ENCODE assay signal across 19 mouse cellular contexts in the genomic region with DNA sequence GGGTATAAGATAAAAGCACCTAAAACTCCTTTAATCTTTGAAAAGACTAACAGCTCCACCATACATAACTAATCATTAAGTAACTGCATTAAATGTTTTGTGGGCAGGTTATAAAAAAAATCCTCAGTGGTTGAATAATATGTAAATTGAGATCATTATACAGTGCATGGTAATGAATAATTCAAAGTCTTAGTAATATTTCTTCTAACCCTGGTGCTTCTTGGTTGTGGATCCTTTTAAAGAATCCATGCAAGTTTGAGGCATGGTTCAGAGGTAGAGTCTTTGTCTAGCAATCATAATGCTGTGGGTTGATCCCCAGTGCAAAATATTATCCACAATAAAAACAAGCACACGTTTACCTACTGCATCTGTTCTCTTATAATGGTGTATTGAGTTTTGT.
DNase-seq lines count a peak whose midpoint lies in the region; ATAC-seq and TF ChIP-seq lines count a peak whose summit lies in the region.
"Had no signal": no experiment of that assay in that cellular context is flagged by ENCODE, and none has a peak within 500 bp of the region (broad histone marks: within the 10 kb centered on the region; RNA-seq: fewer than 3 reads in every experiment).

No protein-coding gene starts in this region.

- H3K4me2 ChIP-seq in midbrain, embryonic 14.5 days (ENCODE audit: low read length): no peak overlapping the region
- no peak overlapping the region for H3K4me2 ChIP-seq in midbrain, embryonic 13.5 days (replicated peaks)
- no peak overlapping the region for H3K4me2 ChIP-seq in midbrain, embryonic 16.5 days (ENCODE audit: low read length)
- no peak overlapping the region for H3K4me2 ChIP-seq in midbrain, postnatal 0 days (ENCODE audit: low read depth, low read length, poor library complexity, severe bottlenecking)

- no peak for TF ChIP-seq CTCF in midbrain, postnatal 0 days (IDR thresholded peaks at IDR 0.05)

- 80% methylated on average over 1 of the region's 1 CpGs for WGBS in midbrain, embryonic 14.5 days
- 76% methylated on average over 1 of the region's 1 CpGs for WGBS in midbrain, embryonic 13.5 days
- 60% methylated on average over 1 of the region's 1 CpGs for WGBS in midbrain, embryonic 16.5 days
- 83% methylated on average over 1 of the region's 1 CpGs for WGBS in midbrain, postnatal 0 days

- no peak overlapping the region for H3K9ac ChIP-seq in midbrain, embryonic 14.5 days (replicated peaks; ENCODE audit: low read length)
- no peak overlapping the region for H3K9ac ChIP-seq in midbrain, embryonic 13.5 days (replicated peaks)
- no peak overlapping the region for H3K9ac ChIP-seq in midbrain, embryonic 16.5 days (ENCODE audit: low read depth, low read length)
- no peak overlapping the region for H3K9ac ChIP-seq in midbrain, postnatal 0 days (replicated peaks; ENCODE audit: low read length, poor library complexity, severe bottlenecking)

- H3K4me3 ChIP-seq in midbrain, embryonic 14.5 days (replicated peaks; ENCODE audit: low read depth, low read length): no peak overlapping the region
- H3K4me3 ChIP-seq in midbrain, embryonic 13.5 days (replicated peaks): no peak overlapping the region
- no peak overlapping the region for H3K4me3 ChIP-seq in midbrain, embryonic 16.5 days (ENCODE audit: low read depth, low read length)
- no peak overlapping the region for H3K4me3 ChIP-seq in midbrain, postnatal 0 days (ENCODE audit: low read depth, low read length)

- no peaks in the 10 kb centered on the region for H3K36me3 ChIP-seq in midbrain, embryonic 14.5 days (ENCODE audit: control insufficient read depth, insufficient read depth, low read length)
- no peaks in the 10 kb centered on the region for H3K36me3 ChIP-seq in midbrain, embryonic 13.5 days
- no peaks in the 10 kb centered on the region for H3K36me3 ChIP-seq in midbrain, embryonic 16.5 days (ENCODE audit: control insufficient read depth, insufficient read depth, low read length)
- H3K36me3 ChIP-seq in midbrain, postnatal 0 days (ENCODE audit: insufficient read depth, low read length): no peaks in the 10 kb centered on the region
- H3K36me3 ChIP-seq: G1E had no signal

- H3K9me3 ChIP-seq in midbrain, embryonic 14.5 days (ENCODE audit: control insufficient read depth, low read length): no peaks in the 10 kb centered on the region
- no peaks in the 10 kb centered on the region for H3K9me3 ChIP-seq in midbrain, embryonic 13.5 days
- H3K9me3 ChIP-seq in midbrain, embryonic 16.5 days (replicated peaks; ENCODE audit: control insufficient read depth, low read length, poor library complexity, severe bottlenecking): no peaks in the 10 kb centered on the region
- H3K9me3 ChIP-seq in midbrain, postnatal 0 days (ENCODE audit: low read length): no peaks in the 10 kb centered on the region
- H3K9me3 ChIP-seq: G1E had no signal

- H3K4me1 ChIP-seq in midbrain, embryonic 14.5 days (ENCODE audit: control insufficient read depth, insufficient read depth, low read length): no peaks in the 10 kb centered on the region
- no peaks in the 10 kb centered on the region for H3K4me1 ChIP-seq in midbrain, embryonic 13.5 days (replicated peaks)
- no peaks in the 10 kb centered on the region for H3K4me1 ChIP-seq in midbrain, embryonic 16.5 days (ENCODE audit: control insufficient read depth, insufficient read depth, low read length)
- no peaks in the 10 kb centered on the region for H3K4me1 ChIP-seq in midbrain, postnatal 0 days (ENCODE audit: insufficient read depth, low read length)

- no peaks in the 10 kb centered on the region for H3K27me3 ChIP-seq in midbrain, embryonic 14.5 days (ENCODE audit: control insufficient read depth, insufficient read depth, low read length)
- H3K27me3 ChIP-seq in midbrain, embryonic 13.5 days: no peaks in the 10 kb centered on the region
- no peaks in the 10 kb centered on the region for H3K27me3 ChIP-seq in midbrain, embryonic 16.5 days (ENCODE audit: control insufficient read depth, insufficient read depth, low read depth, low read length)
- no peaks in the 10 kb centered on the region for H3K27me3 ChIP-seq in midbrain, postnatal 0 days (ENCODE audit: insufficient read depth, low read length)
- H3K27me3 ChIP-seq: CH12.LX, Patski had no signal

- no peak overlapping the region for H3K27ac ChIP-seq in midbrain, embryonic 14.5 days (replicated peaks; ENCODE audit: low read depth, low read length)
- no peak overlapping the region for H3K27ac ChIP-seq in midbrain, embryonic 13.5 days
- H3K27ac ChIP-seq in midbrain, embryonic 16.5 days (ENCODE audit: low read length): no peak overlapping the region
- H3K27ac ChIP-seq in midbrain, postnatal 0 days (ENCODE audit: low read depth, low read length): no peak overlapping the region

- ATAC-seq in midbrain, embryonic 14.5 days (ENCODE audit: low FRiP score, low TSS enrichment): 0 out of 2 replicates have a peak, but pooled peaks have one; percentile 53
- no peak for ATAC-seq in midbrain, embryonic 13.5 days
- ATAC-seq in midbrain, embryonic 16.5 days: peak; percentile 62; the same call in 1 of the 2 replicates
- no peak for ATAC-seq in midbrain, postnatal 0 days (ENCODE audit: low FRiP score)
- ATAC-seq: activated CD4-positive, CD25-positive, alpha-beta regulatory T cell, adult 4 months; CD4-positive, CD25-positive, alpha-beta regulatory T cell, adult 4 months; Patski had no signal

- DNase-seq in midbrain, embryonic 14.5 days: no peak
- no peak for DNase-seq in midbrain, postnatal 0 days (ENCODE audit: low spot score)
- DNase-seq: adrenal gland, adult 2 months; adrenal gland, adult 8-10 months; adrenal gland, postnatal 10 days; adrenal gland, postnatal 14 days; adrenal gland, postnatal 25 days; adrenal gland, postnatal 36 days; B cell, adult 2 months; cerebellum, adult 11 months; cerebellum, adult 11-12 months; cerebellum, adult 18-20 months had no signal

Comparison
In these comparisons a context has a peak if more than half of its experiments do, and no peak if none do; other contexts are left out.
1. ATAC-seq: peak in midbrain, embryonic 14.5 days (single experiment) and midbrain, embryonic 16.5 days (single experiment); none in midbrain, embryonic 13.5 days (single experiment) and midbrain, postnatal 0 days (single experiment).